Mouse (Mus musculus): Measurements from ENCODE around the gene Wdcp. TPM values are rescaled to one million over a fixed set of nuclear protein-coding genes. Genes with fewer than 3 reads are reported as not detected.

Gene Wdcp
- polyA plus RNA-seq, 2 experiments: 12.6 to 18.2 TPM

DNA sequence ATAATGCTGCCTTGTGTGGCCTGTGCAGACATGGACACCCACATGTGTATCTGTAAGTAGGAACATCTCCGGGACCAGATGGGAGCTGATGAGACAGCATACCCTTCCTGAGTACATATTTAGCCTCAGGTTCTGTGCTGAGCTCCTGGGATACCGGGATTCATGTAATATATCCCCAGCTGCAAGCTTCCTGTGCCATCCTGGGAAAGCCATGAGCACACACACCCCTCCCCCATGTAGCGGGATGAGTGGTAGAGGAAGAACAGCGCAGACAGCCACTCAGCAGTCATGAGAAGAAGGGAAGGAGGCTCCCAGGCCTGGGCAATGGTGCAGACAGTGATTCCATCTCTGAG lies 21.2 kb downstream of the Wdcp start:
- H3K4me2 ChIP-seq (replicated peaks; ENCODE audit: low read depth, low read length, severe bottlenecking): no peak overlapping the region
- no peaks in the 10 kb centered on the region for H3K9me3 ChIP-seq (ENCODE audit: control insufficient read depth, low read length)
- H3K9ac ChIP-seq (ENCODE audit: low read depth, low read length, severe bottlenecking): no peak overlapping the region
- peaks cover 12% of the 10 kb centered on the region for H3K4me1 ChIP-seq (ENCODE audit: control insufficient read depth, insufficient read depth, low read length)
- H3K27me3 ChIP-seq (ENCODE audit: control insufficient read depth, insufficient read depth, low read length): no peaks in the 10 kb centered on the region
- no peaks in the 10 kb centered on the region for H3K36me3 ChIP-seq (ENCODE audit: control insufficient read depth, insufficient read depth, low read length)
- DNase-seq (ENCODE audit: low spot score): no peak
- ATAC-seq (ENCODE audit: low FRiP score, low read depth): no peak
- H3K4me3 ChIP-seq (replicated peaks; ENCODE audit: low read length): no peak overlapping the region
- TF ChIP-seq POLR2A (IDR thresholded peaks at IDR 0.05; ENCODE audit: borderline replicate concordance, extremely low read depth, insufficient read depth, insufficient read length): no peak
- WGBS: 70% methylated on average over 4 of the region's 4 CpGs
- H3K27ac ChIP-seq (replicated peaks; ENCODE audit: low read depth, low read length): 0 out of 2 replicates have a peak overlapping the region, but pooled peaks have one; percentile 53

DNA sequence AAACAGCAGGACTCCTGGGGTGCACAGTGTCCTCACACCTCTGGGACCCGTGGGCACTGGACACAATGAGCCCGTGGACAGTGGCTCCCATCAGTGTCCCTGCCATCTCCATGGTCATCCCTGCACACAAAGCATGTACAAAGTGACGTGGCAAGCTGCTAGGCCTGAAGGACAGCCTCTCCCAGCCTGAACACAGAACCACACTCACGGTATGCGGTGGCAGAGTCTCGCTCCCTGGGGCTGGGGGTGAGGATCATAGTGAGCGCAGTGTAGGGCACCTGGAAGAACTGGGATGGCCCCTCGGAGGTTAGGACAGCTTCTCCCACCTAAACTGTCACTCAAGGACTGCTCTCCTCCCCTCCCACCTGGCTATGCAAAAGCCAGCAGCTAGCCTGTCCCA lies 25.8 kb downstream of the Wdcp start:
- DNase-seq (ENCODE audit: low spot score) (no peak), ATAC-seq (ENCODE audit: low FRiP score, low read depth) (no peak)
- Histone ChIP-seq H3K4me3 (replicated peaks; ENCODE audit: low read length) (no peak overlapping the region), H3K36me3 (ENCODE audit: control insufficient read depth, insufficient read depth, low read length) (no peaks in the 10 kb centered on the region), H3K9ac (ENCODE audit: low read depth, low read length, severe bottlenecking) (no peak overlapping the region), H3K4me2 (replicated peaks; ENCODE audit: low read depth, low read length, severe bottlenecking) (no peak overlapping the region), H3K27ac (replicated peaks; ENCODE audit: low read depth, low read length) (no peak overlapping the region), H3K27me3 (ENCODE audit: control insufficient read depth, insufficient read depth, low read length) (no peaks in the 10 kb centered on the region), H3K9me3 (ENCODE audit: control insufficient read depth, low read length) (no peaks in the 10 kb centered on the region), H3K4me1 (ENCODE audit: control insufficient read depth, insufficient read depth, low read length) (peaks cover 6% of the 10 kb centered on the region)
- WGBS: 76% methylated on average over 8 of the region's 8 CpGs
- no peak for TF ChIP-seq POLR2A (IDR thresholded peaks at IDR 0.05; ENCODE audit: borderline replicate concordance, extremely low read depth, insufficient read depth, insufficient read length)

DNA sequence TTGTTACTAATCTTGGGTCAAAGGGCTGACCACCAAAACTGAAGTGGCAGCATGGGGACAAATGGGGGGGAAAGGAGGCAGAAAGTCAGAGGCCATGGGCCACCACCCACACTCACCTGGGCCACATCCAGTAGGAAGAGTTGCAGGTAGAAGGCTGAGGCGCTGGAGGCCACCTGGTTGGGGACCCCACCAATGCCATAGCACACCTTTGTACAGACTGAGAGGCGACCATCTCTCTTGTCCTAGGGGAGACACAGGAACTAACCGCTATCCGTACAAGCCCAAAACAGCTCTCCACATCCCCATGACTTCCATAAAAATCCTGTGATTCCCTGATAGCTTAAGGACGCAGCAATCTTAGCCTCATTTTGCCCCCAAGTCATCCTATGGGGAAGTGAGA lies 28.2 kb downstream of the Wdcp start:
- Histone ChIP-seq H3K27me3 (ENCODE audit: control insufficient read depth, insufficient read depth, low read length) (no peaks in the 10 kb centered on the region), H3K36me3 (ENCODE audit: control insufficient read depth, insufficient read depth, low read length) (no peaks in the 10 kb centered on the region), H3K4me3 (replicated peaks; ENCODE audit: low read length) (no peak overlapping the region), H3K27ac (replicated peaks; ENCODE audit: low read depth, low read length) (no peak overlapping the region), H3K4me2 (replicated peaks; ENCODE audit: low read depth, low read length, severe bottlenecking) (no peak overlapping the region), H3K9me3 (ENCODE audit: control insufficient read depth, low read length) (no peaks in the 10 kb centered on the region), H3K9ac (ENCODE audit: low read depth, low read length, severe bottlenecking) (no peak overlapping the region), H3K4me1 (ENCODE audit: control insufficient read depth, insufficient read depth, low read length) (peaks cover 9% of the 10 kb centered on the region)
- no peak for TF ChIP-seq POLR2A (IDR thresholded peaks at IDR 0.05; ENCODE audit: borderline replicate concordance, extremely low read depth, insufficient read depth, insufficient read length)
- ATAC-seq (ENCODE audit: low FRiP score, low read depth) (no peak), DNase-seq (ENCODE audit: low spot score) (no peak)
- WGBS: 89% methylated on average over 5 of the region's 5 CpGs

DNA sequence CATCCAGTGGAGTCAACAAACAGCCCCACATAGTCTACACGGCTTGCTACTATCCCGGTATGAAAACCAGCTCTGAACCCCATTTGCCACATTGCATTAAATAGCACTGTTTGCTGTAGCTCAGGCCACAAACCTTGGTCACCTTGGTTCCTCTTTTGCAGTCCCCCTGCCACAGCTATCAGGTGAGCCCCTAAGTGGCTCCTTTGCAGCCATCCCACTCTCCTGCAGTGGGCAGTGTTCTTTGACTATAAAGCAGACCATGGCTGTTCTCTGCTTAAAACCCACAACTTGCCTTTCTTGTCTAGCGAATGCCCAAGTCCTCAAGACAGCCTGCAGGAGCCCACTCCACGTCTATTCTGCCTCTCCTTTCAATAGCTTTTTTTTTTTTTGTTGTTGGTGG lies 29.2 kb downstream of the Wdcp start:
- H3K27ac ChIP-seq (replicated peaks; ENCODE audit: low read depth, low read length): no peak overlapping the region
- no peaks in the 10 kb centered on the region for H3K9me3 ChIP-seq (ENCODE audit: control insufficient read depth, low read length)
- no peak overlapping the region for H3K4me2 ChIP-seq (replicated peaks; ENCODE audit: low read depth, low read length, severe bottlenecking)
- H3K4me1 ChIP-seq (ENCODE audit: control insufficient read depth, insufficient read depth, low read length): peaks cover 9% of the 10 kb centered on the region
- H3K36me3 ChIP-seq (ENCODE audit: control insufficient read depth, insufficient read depth, low read length): no peaks in the 10 kb centered on the region
- no peak overlapping the region for H3K9ac ChIP-seq (ENCODE audit: low read depth, low read length, severe bottlenecking)
- TF ChIP-seq POLR2A (IDR thresholded peaks at IDR 0.05; ENCODE audit: borderline replicate concordance, extremely low read depth, insufficient read depth, insufficient read length): no peak
- 59% methylated on average over 4 of the region's 4 CpGs for WGBS
- no peak for ATAC-seq (ENCODE audit: low FRiP score, low read depth)
- no peak for DNase-seq (ENCODE audit: low spot score)
- H3K4me3 ChIP-seq (replicated peaks; ENCODE audit: low read length): no peak overlapping the region
- no peaks in the 10 kb centered on the region for H3K27me3 ChIP-seq (ENCODE audit: control insufficient read depth, insufficient read depth, low read length)

DNA sequence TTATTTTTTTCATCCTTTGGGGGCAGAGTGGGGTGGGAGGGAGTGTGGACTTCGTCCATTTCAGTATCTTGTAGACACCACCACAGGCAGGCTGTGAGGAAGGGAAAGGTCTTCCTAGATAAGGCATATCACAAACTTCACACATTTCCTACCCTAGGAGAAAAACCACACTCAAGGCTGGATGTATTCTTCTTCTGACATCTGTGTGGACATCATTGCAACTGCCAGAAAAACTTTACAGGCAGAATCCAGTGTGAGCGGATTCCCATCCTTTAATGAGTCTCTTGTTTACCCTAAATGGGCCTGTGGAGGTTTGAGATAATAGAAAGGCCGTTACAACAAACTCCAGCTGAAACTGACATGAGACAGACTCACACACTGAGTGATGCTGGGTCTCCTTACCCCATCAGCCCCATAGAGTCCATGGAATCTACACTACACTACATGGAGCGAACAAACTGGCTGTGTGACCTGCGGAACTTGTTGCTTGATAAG lies 29.9 kb downstream of the Wdcp start:
- Histone ChIP-seq H3K27ac (replicated peaks; ENCODE audit: low read depth, low read length) (no peak overlapping the region), H3K9me3 (ENCODE audit: control insufficient read depth, low read length) (no peaks in the 10 kb centered on the region), H3K36me3 (ENCODE audit: control insufficient read depth, insufficient read depth, low read length) (no peaks in the 10 kb centered on the region), H3K4me3 (replicated peaks; ENCODE audit: low read length) (no peak overlapping the region), H3K4me1 (ENCODE audit: control insufficient read depth, insufficient read depth, low read length) (peaks cover 9% of the 10 kb centered on the region), H3K4me2 (replicated peaks; ENCODE audit: low read depth, low read length, severe bottlenecking) (no peak overlapping the region), H3K9ac (ENCODE audit: low read depth, low read length, severe bottlenecking) (no peak overlapping the region), H3K27me3 (ENCODE audit: control insufficient read depth, insufficient read depth, low read length) (no peaks in the 10 kb centered on the region)
- ATAC-seq (ENCODE audit: low FRiP score, low read depth): no peak
- 76% methylated on average over 5 of the region's 5 CpGs for WGBS
- no peak for TF ChIP-seq POLR2A (IDR thresholded peaks at IDR 0.05; ENCODE audit: borderline replicate concordance, extremely low read depth, insufficient read depth, insufficient read length)
- no peak for DNase-seq (ENCODE audit: low spot score)

DNA sequence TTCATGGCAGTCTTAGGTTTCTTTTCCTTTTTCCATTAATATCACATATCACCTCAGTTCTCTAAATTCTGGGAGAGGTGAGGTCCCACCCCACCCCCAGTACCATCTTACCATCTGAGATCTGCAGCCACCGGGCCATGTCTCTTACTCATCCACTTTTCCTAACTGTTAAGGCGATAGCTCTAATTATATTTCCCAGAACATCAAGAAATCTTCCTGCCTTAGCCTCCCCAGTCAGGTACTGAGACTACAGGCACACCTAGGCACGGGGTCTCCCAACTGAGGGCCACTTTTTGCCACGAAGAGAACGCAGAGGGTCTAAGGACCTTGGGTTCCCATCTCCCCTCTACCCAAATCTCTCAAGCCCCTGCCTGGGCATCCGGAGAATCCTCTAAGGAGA lies 30.4 kb downstream of the Wdcp start:
- H3K4me3 ChIP-seq (replicated peaks; ENCODE audit: low read length): no peak overlapping the region
- peaks cover 9% of the 10 kb centered on the region for H3K4me1 ChIP-seq (ENCODE audit: control insufficient read depth, insufficient read depth, low read length)
- H3K27me3 ChIP-seq (ENCODE audit: control insufficient read depth, insufficient read depth, low read length): no peaks in the 10 kb centered on the region
- no peak overlapping the region for H3K27ac ChIP-seq (replicated peaks; ENCODE audit: low read depth, low read length)
- H3K36me3 ChIP-seq (ENCODE audit: control insufficient read depth, insufficient read depth, low read length): no peaks in the 10 kb centered on the region
- 71% methylated on average over 6 of the region's 6 CpGs for WGBS
- peak overlapping the region; percentile 52; the same call in 1 of the 2 replicates for H3K9ac ChIP-seq (ENCODE audit: low read depth, low read length, severe bottlenecking)
- H3K4me2 ChIP-seq (replicated peaks; ENCODE audit: low read depth, low read length, severe bottlenecking): peak overlapping the region; percentile 79; the same call in 1 of the 2 replicates
- ATAC-seq (ENCODE audit: low FRiP score, low read depth) (no peak), DNase-seq (ENCODE audit: low spot score) (no peak)
- TF ChIP-seq POLR2A (IDR thresholded peaks at IDR 0.05; ENCODE audit: borderline replicate concordance, extremely low read depth, insufficient read depth, insufficient read length): no peak
- H3K9me3 ChIP-seq (ENCODE audit: control insufficient read depth, low read length): no peaks in the 10 kb centered on the region

Measured in limb, embryonic 14.5 days (tissue).